Mouse (Mus musculus): Measurements from ENCODE around the gene Zfp64.

Zfp64 gene

GRCm38 (mm10) chr2:168948506-168948905 lies 6.9 kb downstream of the Zfp64 start:
- DNase-seq (ENCODE audit: low spot score): no peak

GRCm38 (mm10) chr2:168947663-168948062 lies 7.7 kb downstream of the Zfp64 start:
- no peak for DNase-seq (ENCODE audit: low spot score)

GRCm38 (mm10) chr2:168944011-168944410 lies 11.4 kb downstream of the Zfp64 start:
- DNase-seq (ENCODE audit: low spot score): no peak

GRCm38 (mm10) chr2:168939941-168940340 lies 15.4 kb downstream of the Zfp64 start:
- DNase-seq (ENCODE audit: low spot score): no peak

- no peak for DNase-seq (ENCODE audit: low spot score)
Measured at GRCm38 (mm10) chr2:168939261-168939933, 16.0 kb downstream of the Zfp64 start.

- no peak for DNase-seq (ENCODE audit: low spot score)
Measured at GRCm38 (mm10) chr2:168936896-168937295, 18.5 kb downstream of the Zfp64 start.

- no peak for DNase-seq (ENCODE audit: low spot score)
Measured at GRCm38 (mm10) chr2:168935165-168935564, 20.2 kb downstream of the Zfp64 start.

GRCm38 (mm10) chr2:168931686-168932085 lies 23.7 kb downstream of the Zfp64 start:
- DNase-seq (ENCODE audit: low spot score): no peak

GRCm38 (mm10) chr2:168929691-168930090 lies 25.7 kb downstream of the Zfp64 start:
- DNase-seq (ENCODE audit: low spot score): peak; percentile 53

GRCm38 (mm10) chr2:168927401-168927800 lies 28.0 kb downstream of the Zfp64 start:
- DNase-seq (ENCODE audit: low spot score): no peak

- no peak for DNase-seq (ENCODE audit: low spot score)
Measured at GRCm38 (mm10) chr2:168926257-168926810, 29.1 kb downstream of the Zfp64 start.

GRCm38 (mm10) chr2:168923706-168924105 lies 31.7 kb downstream of the Zfp64 start:
- peak; percentile 30 for DNase-seq (ENCODE audit: low spot score)

GRCm38 (mm10) chr2:168922466-168922865 lies 32.9 kb downstream of the Zfp64 start:
- no peak for DNase-seq (ENCODE audit: low spot score)

- no peak for DNase-seq (ENCODE audit: low spot score)
Measured at GRCm38 (mm10) chr2:168920007-168920406, 35.4 kb downstream of the Zfp64 start.

GRCm38 (mm10) chr2:168912901-168913721 lies 42.3 kb downstream of the Zfp64 start:
- no peak for DNase-seq (ENCODE audit: low spot score)

GRCm38 (mm10) chr2:168912051-168912891 lies 43.1 kb downstream of the Zfp64 start:
- DNase-seq (ENCODE audit: low spot score): no peak

- no peak for DNase-seq (ENCODE audit: low spot score)
Measured at GRCm38 (mm10) chr2:168911527-168911926, 43.9 kb downstream of the Zfp64 start.

- DNase-seq (ENCODE audit: low spot score): no peak
Measured at GRCm38 (mm10) chr2:168906022-168906421, 49.4 kb downstream of the Zfp64 start.

GRCm38 (mm10) chr2:168904846-168905245 lies 50.5 kb downstream of the Zfp64 start:
- no peak for DNase-seq (ENCODE audit: low spot score)

GRCm38 (mm10) chr2:168904188-168904587 lies 51.2 kb downstream of the Zfp64 start:
- DNase-seq (ENCODE audit: low spot score): peak; percentile 36

GRCm38 (mm10) chr2:168902634-168903033 lies 52.8 kb downstream of the Zfp64 start:
- no peak for DNase-seq (ENCODE audit: low spot score)

GRCm38 (mm10) chr2:168897906-168898305 lies 57.5 kb downstream of the Zfp64 start:
- DNase-seq (ENCODE audit: low spot score): no peak
